Mouse (Mus musculus) heart, adult 18-20 months (tissue): ENCODE data around the gene Gm20883. TPM values are rescaled to one million over a fixed set of nuclear protein-coding genes. Genes with fewer than 3 reads are reported as not detected.
"Not testable (repeated sequence)": the region's sequence is repeated elsewhere in the genome, so short reads cannot be mapped to it uniquely, and the experiment has no call there.

ENCODE experiments used
- DNase-seq, 2 experiments: peaks; one replicate each; pipeline ENCODE4 v3.0.0; 2021 to 2022; ENCODE audit warnings: mixed read lengths in 1 of 2
- long read RNA-seq, 2 experiments: library from polyadenylated mRNA; stranded (forward); transcript quantifications; one replicate each; pipeline ENCODE4 v2.0.0; 2021
- total RNA-seq, 2 experiments: library from RNA; stranded (reverse); gene quantifications; 2 replicates each; pipeline ENCODE4 v1.2.3; 2021

Gene Gm20883
- not detected for total RNA-seq
- long read RNA-seq, experiment 1 = 0 reads
- long read RNA-seq, experiment 2 = 0 reads

GRCm38 (mm10) chrY:50607951-50608350, at the start of gene Gm20883:
Gm20883 (plus strand) TSS chrY:50608251.
- not testable (repeated sequence) for DNase-seq
